Mouse (Mus musculus) forebrain, postnatal 0 days (tissue): ENCODE results near the gene Rhod. TPM values are rescaled to one million over a fixed set of nuclear protein-coding genes. Genes with fewer than 3 reads are reported as not detected.

Experiments
- ATAC-seq: fragments of 200-750 bp; cut with Nextera tagmentation; 2 replicates; pipeline ENCODE4 v1.8.0; 2017; ENCODE audit warnings: mild to moderate bottlenecking, moderate library complexity
- DNase-seq: peaks from one replicate; pipeline ENCODE4 v3.0.0-alpha.2; 2015
- H3K27ac ChIP-seq: fragments of 300-500 bp; sonication (generic); 2 replicates; pipeline ENCODE4 v1.5.1; 2014; ENCODE audit warnings: low read depth, mild to moderate bottlenecking, antibody characterized with exemption, low read length, moderate library complexity, mixed read lengths
- H3K27me3 ChIP-seq: fragments of 300-500 bp; sonication (generic); 2 replicates; pipeline ENCODE4 v1.6.1; 2014; ENCODE audit warnings: mild to moderate bottlenecking, low read length, mixed read lengths; ENCODE audit not compliant: insufficient read depth
- H3K36me3 ChIP-seq: fragments of 300-500 bp; sonication (generic); 2 replicates; pipeline ENCODE4 v1.6.1; 2014; ENCODE audit warnings: mild to moderate bottlenecking, moderate library complexity; ENCODE audit not compliant: insufficient read depth
- H3K4me1 ChIP-seq: fragments of 300-500 bp; sonication (generic); 2 replicates; pipeline ENCODE4 v1.6.1; 2014; ENCODE audit warnings: antibody characterized with exemption; ENCODE audit not compliant: insufficient read depth
- H3K4me2 ChIP-seq: fragments of 300-500 bp; sonication (generic); 2 replicates; pipeline ENCODE4 v1.6.1; 2014; ENCODE audit warnings: low read depth, mild to moderate bottlenecking, moderate library complexity
- H3K4me3 ChIP-seq: fragments of 300-500 bp; sonication (generic); 2 replicates; pipeline ENCODE4 v1.5.1; 2014; ENCODE audit warnings: low read depth, low read length, mixed read lengths
- H3K9ac ChIP-seq: fragments of 300-500 bp; sonication (generic); 2 replicates; pipeline ENCODE4 v1.6.1; 2014; ENCODE audit warnings: mild to moderate bottlenecking
- H3K9me3 ChIP-seq: fragments of 300-500 bp; sonication (generic); 2 replicates; pipeline ENCODE4 v1.6.1; 2016; ENCODE audit warnings: low read length
- CTCF ChIP-seq: sonication (generic); IDR thresholded peaks from 2 replicates; pipeline ENCODE4 v1.5.1; 2016; ENCODE audit warnings: antibody characterized with exemption, control low read depth, low read depth
- WGBS: fragments of 180-500 bp; shearing (Covaris S2); extraction: QIAGEN DNeasy Blood & Tissue Kit; methylation state at CpG from one replicate; pipeline ENCODE4 v1.1.7; 2014; 5-methylcytosine and 5-hydroxymethylcytosine counted together
- polyA plus RNA-seq: library from polyadenylated mRNA; unstranded; fragments of >200 nt; fragmentation: Nextera tagmentation; extraction: Ambion mirVana; gene quantifications from 2 replicates; pipeline ENCODE4 v1.2.1, GENCODE M21; 2015
- total RNA-seq: library from RNA; depleted of rRNA; stranded (reverse); fragments of >200 nt; gene quantifications from 2 replicates; pipeline ENCODE4 v1.2.3, GENCODE M21; 2014

Gene Rhod
- total and polyA plus RNA-seq, 2 experiments from 2014 or later = 3.6 to 4.3 TPM

GRCm38 (mm10) chr19:4451098-4451497 lies 11.9 kb upstream of the Rhod start:
- DNase-seq = no peak
- WGBS = 62% methylated on average over 8 of the region's 8 CpGs
- Histone ChIP-seq H3K4me3 (no peak overlapping the region), H3K4me1 (no peaks in the 10 kb centered on the region), H3K4me2 (no peak overlapping the region), H3K27ac (no peak overlapping the region), H3K9me3 (no peaks in the 10 kb centered on the region), H3K9ac (no peak overlapping the region), H3K27me3 (no peaks in the 10 kb centered on the region), H3K36me3 (no peaks in the 10 kb centered on the region)
- no peak for ATAC-seq
- TF ChIP-seq CTCF = no peak

- H3K27ac ChIP-seq = no peak overlapping the region
These were observed 11.4 kb upstream of the Rhod start for GRCm38 (mm10) chr19:4450666-4451065.

GRCm38 (mm10) chr19:4449230-4449629 lies 10.0 kb upstream of the Rhod start:
- ATAC-seq (no peak), DNase-seq (no peak)
- Histone ChIP-seq H3K4me1 (no peaks in the 10 kb centered on the region), H3K4me3 (no peak overlapping the region), H3K27me3 (no peaks in the 10 kb centered on the region), H3K4me2 (no peak overlapping the region), H3K9me3 (no peaks in the 10 kb centered on the region), H3K36me3 (no peaks in the 10 kb centered on the region), H3K27ac (no peak overlapping the region), H3K9ac (no peak overlapping the region)
- no peak for TF ChIP-seq CTCF
- WGBS = 98% methylated on average over 9 of the region's 9 CpGs

More at GRCm38 (mm10) chr19:4450666-4451065, 11.4 kb upstream of the Rhod start:
- TF ChIP-seq CTCF = no peak
- H3K27me3 ChIP-seq = no peaks in the 10 kb centered on the region
- ATAC-seq (no peak), DNase-seq (no peak)
- WGBS = 69% methylated on average over 5 of the region's 5 CpGs
- no peak overlapping the region for H3K4me3 ChIP-seq
- H3K9me3 ChIP-seq = no peaks in the 10 kb centered on the region
- H3K4me1 ChIP-seq = no peaks in the 10 kb centered on the region
- H3K4me2 ChIP-seq = no peak overlapping the region
- no peak overlapping the region for H3K9ac ChIP-seq
- H3K36me3 ChIP-seq = no peaks in the 10 kb centered on the region

- no peaks in the 10 kb centered on the region for H3K4me1 ChIP-seq
- no peak overlapping the region for H3K9ac ChIP-seq
- no peaks in the 10 kb centered on the region for H3K9me3 ChIP-seq
- no peaks in the 10 kb centered on the region for H3K27me3 ChIP-seq
- no peak overlapping the region for H3K4me2 ChIP-seq
- no peak overlapping the region for H3K27ac ChIP-seq
- no peak overlapping the region for H3K4me3 ChIP-seq
- TF ChIP-seq CTCF = no peak
- DNase-seq (no peak), ATAC-seq (no peak)
- 92% methylated on average over 9 of the region's 9 CpGs for WGBS
- no peaks in the 10 kb centered on the region for H3K36me3 ChIP-seq
These were observed 8.2 kb upstream of the Rhod start for GRCm38 (mm10) chr19:4447445-4447844.

- DNase-seq = no peak
- Histone ChIP-seq H3K4me2 (no peak overlapping the region), H3K4me1 (no peaks in the 10 kb centered on the region), H3K4me3 (no peak overlapping the region), H3K36me3 (no peaks in the 10 kb centered on the region), H3K27ac (no peak overlapping the region), H3K9ac (no peak overlapping the region), H3K9me3 (no peaks in the 10 kb centered on the region), H3K27me3 (no peaks in the 10 kb centered on the region)
- TF ChIP-seq CTCF = no peak
- no peak for ATAC-seq
- WGBS = 84% methylated on average over 8 of the region's 8 CpGs
These were observed 7.6 kb upstream of the Rhod start for GRCm38 (mm10) chr19:4446661-4447420.

GRCm38 (mm10) chr19:4442408-4442807 lies 3.2 kb upstream of the Rhod start:
- H3K9ac ChIP-seq = no peak overlapping the region
- no peaks in the 10 kb centered on the region for H3K36me3 ChIP-seq
- no peaks in the 10 kb centered on the region for H3K4me1 ChIP-seq
- H3K4me3 ChIP-seq = no peak overlapping the region
- no peak overlapping the region for H3K27ac ChIP-seq
- DNase-seq (peak; percentile 88), ATAC-seq (peak; percentile 74; the same call in 1 of the 2 replicates)
- peak; percentile 90 for TF ChIP-seq CTCF
- no peak overlapping the region for H3K4me2 ChIP-seq
- H3K27me3 ChIP-seq = peaks cover 9% of the 10 kb centered on the region; the same call in 1 of the 2 replicates
- H3K9me3 ChIP-seq = no peaks in the 10 kb centered on the region
- WGBS = 6% methylated on average over 3 of the region's 3 CpGs

GRCm38 (mm10) chr19:4441621-4442161 lies 2.5 kb upstream of the Rhod start:
- Histone ChIP-seq H3K4me1 (no peaks in the 10 kb centered on the region), H3K4me2 (no peak overlapping the region), H3K9me3 (no peaks in the 10 kb centered on the region), H3K9ac (no peak overlapping the region), H3K36me3 (no peaks in the 10 kb centered on the region), H3K27ac (no peak overlapping the region), H3K4me3 (no peak overlapping the region), H3K27me3 (peaks cover 9% of the 10 kb centered on the region; the same call in 1 of the 2 replicates)
- no peak for DNase-seq
- WGBS = 47% methylated on average over 10 of the region's 10 CpGs
- no peak for ATAC-seq
- TF ChIP-seq CTCF = no peak
